ENCODE assay signal across 8 mouse cellular contexts in genomic region chr17:5885474-5885873, GRCm38 (mm10). TPM values are rescaled to one million over a fixed set of nuclear protein-coding genes. Genes with fewer than 3 reads are reported as not detected.
DNase-seq lines count a peak whose midpoint lies in the region; ATAC-seq lines count a peak whose summit lies in the region.

No protein-coding gene starts in this region.

- peaks cover 36% of the 10 kb centered on the region; the same call in 1 of the 2 replicates for H3K79me2 ChIP-seq in macrophage (ENCODE audit: inconsistent target)

- no peak overlapping the region for H3K4me3 ChIP-seq in forebrain, embryonic 12.5 days (replicated peaks)
- no peak overlapping the region for H3K4me3 ChIP-seq in forebrain, embryonic 15.5 days
- no peak overlapping the region for H3K4me3 ChIP-seq in embryonic facial prominence, embryonic 14.5 days (ENCODE audit: low read depth, low read length)
- H3K4me3 ChIP-seq in macrophage (ENCODE audit: inconsistent target), result no peak overlapping the region

- peak; percentile 82 to 90 for DNase-seq in adrenal gland, adult (ENCODE audit: inconsistent age in 2 of 2, low spot score in 1 of 2)
- DNase-seq in embryonic facial prominence, embryonic 14.5 days (ENCODE audit: low spot score), result peak; percentile 66
- peak; percentile 74 to 79 for DNase-seq in heart, postnatal 36 days
- DNase-seq in kidney, postnatal 4 days, result peak; percentile 81 to 86
- peak; percentile 44 to 45 for DNase-seq in thymus, postnatal 10 days (ENCODE audit: low spot score in 2 of 2)

- H3K4me2 ChIP-seq in forebrain, embryonic 12.5 days, result no peak overlapping the region
- H3K4me2 ChIP-seq in forebrain, embryonic 15.5 days (replicated peaks), result no peak overlapping the region
- H3K4me2 ChIP-seq in embryonic facial prominence, embryonic 14.5 days (ENCODE audit: low read depth, low read length), result no peak overlapping the region

- H3K27me3 ChIP-seq in forebrain, embryonic 12.5 days, result no peaks in the 10 kb centered on the region
- no peaks in the 10 kb centered on the region for H3K27me3 ChIP-seq in forebrain, embryonic 15.5 days
- no peaks in the 10 kb centered on the region for H3K27me3 ChIP-seq in embryonic facial prominence, embryonic 14.5 days (replicated peaks; ENCODE audit: control insufficient read depth, insufficient read depth, low read length)

- H3K36me3 ChIP-seq in forebrain, embryonic 12.5 days (replicated peaks), result no peaks in the 10 kb centered on the region
- no peaks in the 10 kb centered on the region for H3K36me3 ChIP-seq in forebrain, embryonic 15.5 days
- no peaks in the 10 kb centered on the region for H3K36me3 ChIP-seq in embryonic facial prominence, embryonic 14.5 days (ENCODE audit: control insufficient read depth, insufficient read depth, low read length)
- H3K36me3 ChIP-seq in macrophage (ENCODE audit: inconsistent target), result peaks cover 4% of the 10 kb centered on the region; the same call in 1 of the 2 replicates

- no peaks in the 10 kb centered on the region; the same call in 1 of the 2 replicates for H3K4me1 ChIP-seq in forebrain, embryonic 12.5 days
- H3K4me1 ChIP-seq in forebrain, embryonic 15.5 days, result peaks cover 8% of the 10 kb centered on the region; the same call in 1 of the 2 replicates
- peaks cover 6% of the 10 kb centered on the region for H3K4me1 ChIP-seq in embryonic facial prominence, embryonic 14.5 days (ENCODE audit: control insufficient read depth, insufficient read depth, low read length)

- WGBS in forebrain, embryonic 12.5 days, result 65% methylated on average over 8 of the region's 8 CpGs
- 37% methylated on average over 8 of the region's 8 CpGs for WGBS in forebrain, embryonic 15.5 days
- WGBS in embryonic facial prominence, embryonic 14.5 days, result 40% methylated on average over 8 of the region's 8 CpGs
- WGBS in macrophage (ENCODE audit: missing documents), result 7% methylated on average over 8 of the region's 8 CpGs

- no peak overlapping the region for H3K9ac ChIP-seq in forebrain, embryonic 12.5 days
- no peak overlapping the region for H3K9ac ChIP-seq in forebrain, embryonic 15.5 days (replicated peaks)
- no peak overlapping the region for H3K9ac ChIP-seq in embryonic facial prominence, embryonic 14.5 days (ENCODE audit: low read depth, low read length)

- ATAC-seq in forebrain, embryonic 12.5 days (ENCODE audit: low FRiP score), result no peak
- ATAC-seq in forebrain, embryonic 15.5 days (replicated peaks), result no peak
- peak; percentile 41; the same call in 1 of the 2 replicates for ATAC-seq in embryonic facial prominence, embryonic 14.5 days (ENCODE audit: low read depth)

- intact Hi-C loops in heart, postnatal 36 days (cut with DNase I), result loop anchor here (5.0 kb wide), 1 partner anchor 453 kb away; no protein-coding TSS in a partner anchor

- H3K9me3 ChIP-seq in forebrain, embryonic 12.5 days, result no peaks in the 10 kb centered on the region
- no peaks in the 10 kb centered on the region for H3K9me3 ChIP-seq in forebrain, embryonic 15.5 days
- H3K9me3 ChIP-seq in embryonic facial prominence, embryonic 14.5 days (ENCODE audit: control insufficient read depth, low read length), result no peaks in the 10 kb centered on the region

- peak overlapping the region; percentile 14; the same call in 1 of the 2 replicates for H3K27ac ChIP-seq in forebrain, embryonic 12.5 days
- no peak overlapping the region for H3K27ac ChIP-seq in forebrain, embryonic 15.5 days (replicated peaks)
- H3K27ac ChIP-seq in embryonic facial prominence, embryonic 14.5 days (replicated peaks; ENCODE audit: low read depth, low read length), result peak overlapping the region; percentile 61; the same call in 1 of the 2 replicates
- H3K27ac ChIP-seq in macrophage, result peak overlapping the region; percentile 52

RNA-seq across cellular contexts. Expression of gene Snx9, which starts 44.3 kb away (rescaled TPM):
- 12.1 and 15.1 TPM in 2 replicates for polyA plus RNA-seq in forebrain, embryonic 12.5 days (2016; fragmentation: Nextera tagmentation; extraction: Ambion mirVana)
- 5.9 and 6.9 TPM in 2 replicates for polyA plus RNA-seq in forebrain, embryonic 15.5 days (2015; fragmentation: Nextera tagmentation; extraction: Ambion mirVana)
- 37.5 and 40.9 TPM in 2 replicates for polyA plus RNA-seq in embryonic facial prominence, embryonic 14.5 days (2014; fragmentation: Nextera tagmentation; extraction: Ambion mirVana)
- total RNA-seq in heart, postnatal 36 days (2021), result 10 to 100 TPM; 31.0 to 32.6 TPM
- 100 to 1,000 TPM in 4 of 26 experiments, 10 to 100 TPM in 22; 41.9 to 208 (median 75.3) TPM for total RNA-seq in macrophage (2018; cell fraction: chromatin; rRNA removed)
- 100 to 1,000 TPM in 12 of 26 experiments, 10 to 100 TPM in 14; 50.3 to 124 (median 79.9) TPM for total RNA-seq in macrophage (2018; cell fraction: cytosol; rRNA removed)
- 10 to 100 TPM; 41.7 to 89.2 (median 65.9) TPM for total RNA-seq in macrophage (2018; cell fraction: nucleus; rRNA removed)
- polyA plus RNA-seq in macrophage (2018), result 68.0 to 101 TPM (median 94.1 TPM) in 3 replicates

RNA-seq across cellular contexts. Expression of gene Synj2, which starts 55.6 kb away (rescaled TPM):
- 0.96 and 1.1 TPM in 2 replicates for polyA plus RNA-seq in forebrain, embryonic 12.5 days (2016; fragmentation: Nextera tagmentation; extraction: Ambion mirVana)
- 0.81 and 1.4 TPM in 2 replicates for polyA plus RNA-seq in forebrain, embryonic 15.5 days (2015; fragmentation: Nextera tagmentation; extraction: Ambion mirVana)
- 4.3 and 4.7 TPM in 2 replicates for polyA plus RNA-seq in embryonic facial prominence, embryonic 14.5 days (2014; fragmentation: Nextera tagmentation; extraction: Ambion mirVana)
- 10 to 100 TPM; 55.5 to 57.9 TPM for total RNA-seq in heart, postnatal 36 days (2021)
- total RNA-seq in macrophage (2018; cell fraction: chromatin; rRNA removed), result 10 to 100 TPM in 23 of 26 experiments, 1 to 10 TPM in 3; 7.5 to 79.6 (median 43.2) TPM
- total RNA-seq in macrophage (2018; cell fraction: cytosol; rRNA removed), result 10 to 100 TPM in 6 of 26 experiments, 1 to 10 TPM in 20; 3.9 to 11.1 (median 8.9) TPM
- 10 to 100 TPM in 20 of 26 experiments, 1 to 10 TPM in 6; 6.4 to 47.9 (median 19.5) TPM for total RNA-seq in macrophage (2018; cell fraction: nucleus; rRNA removed)
- polyA plus RNA-seq in macrophage (2018), result 6.0 to 14.0 TPM (median 7.9 TPM) in 3 replicates
